Mouse (Mus musculus) forebrain, embryonic 12.5 days (tissue): ENCODE measurements around the gene Irak2. TPM values are rescaled to one million over a fixed set of nuclear protein-coding genes. Genes with fewer than 3 reads are reported as not detected.
"Not testable (repeated sequence)": the region's sequence is repeated elsewhere in the genome, so short reads cannot be mapped to it uniquely, and the experiment has no call there.

Experiments
- ATAC-seq: fragments of 200-750 bp; cut with Nextera tagmentation; 2 replicates; pipeline ENCODE4 v1.8.0; 2017; ENCODE audit warnings: moderate TSS enrichment; ENCODE audit not compliant: low FRiP score
- H3K27ac ChIP-seq: fragments of 300-500 bp; sonication (generic); 2 replicates; pipeline ENCODE4 v1.5.1; 2016; ENCODE audit warnings: mild to moderate bottlenecking
- H3K27me3 ChIP-seq: fragments of 300-500 bp; sonication (generic); 2 replicates; pipeline ENCODE4 v1.6.1; 2016; ENCODE audit warnings: mild to moderate bottlenecking
- H3K36me3 ChIP-seq: fragments of 300-500 bp; sonication (generic); replicated peaks from 2 replicates; pipeline ENCODE4 v1.6.1; 2016; ENCODE audit warnings: mild to moderate bottlenecking
- H3K4me1 ChIP-seq: fragments of 300-500 bp; sonication (generic); 2 replicates; pipeline ENCODE4 v1.6.1; 2016
- H3K4me2 ChIP-seq: fragments of 300-500 bp; sonication (generic); 2 replicates; pipeline ENCODE4 v1.6.1; 2016; ENCODE audit warnings: mild to moderate bottlenecking, moderate library complexity
- H3K4me3 ChIP-seq: fragments of 300-500 bp; sonication (generic); replicated peaks from 2 replicates; pipeline ENCODE4 v1.5.1; 2016; ENCODE audit warnings: mild to moderate bottlenecking
- H3K9ac ChIP-seq: fragments of 300-500 bp; sonication (generic); 2 replicates; pipeline ENCODE4 v1.6.1; 2016; ENCODE audit warnings: mild to moderate bottlenecking
- H3K9me3 ChIP-seq: fragments of 300-500 bp; sonication (generic); 2 replicates; pipeline ENCODE4 v1.6.1; 2016
- WGBS: fragments of 180-500 bp; shearing (Covaris S2); methylation state at CpG from one replicate; pipeline ENCODE4 v1.1.7; 2016; 5-methylcytosine and 5-hydroxymethylcytosine counted together
- polyA plus RNA-seq: library from polyadenylated mRNA; unstranded; fragments of >200 nt; fragmentation: Nextera tagmentation; extraction: Ambion mirVana; gene quantifications from 2 replicates; pipeline ENCODE4 v1.2.1, GENCODE M21; 2016

Gene Irak2
- polyA plus RNA-seq, 1 experiment from 2014 or later = 1.6 TPM

- Histone ChIP-seq H3K4me2 (no peak overlapping the region), H3K27me3 (no peaks in the 10 kb centered on the region), H3K4me3 (no peak overlapping the region), H3K9ac (no peak overlapping the region), H3K4me1 (peaks cover 36% of the 10 kb centered on the region), H3K9me3 (no peaks in the 10 kb centered on the region), H3K27ac (no peak overlapping the region), H3K36me3 (peaks cover 4% of the 10 kb centered on the region)
- ATAC-seq = no peak
- 83% methylated on average over 1 of the region's 1 CpGs for WGBS
These were observed 56.9 kb downstream of the Irak2 start for GRCm38 (mm10) chr6:113695203-113695602.

GRCm38 (mm10) chr6:113695766-113696355 is 57.6 kb downstream of the Irak2 start:
- H3K9ac ChIP-seq = peak overlapping the region; percentile 29; the same call in 1 of the 2 replicates
- peak overlapping the region; percentile 85; the same call in 1 of the 2 replicates for H3K4me3 ChIP-seq
- no peak overlapping the region for H3K27ac ChIP-seq
- peaks cover 7% of the 10 kb centered on the region for H3K36me3 ChIP-seq
- H3K4me1 ChIP-seq = peaks cover 30% of the 10 kb centered on the region
- H3K9me3 ChIP-seq = no peaks in the 10 kb centered on the region
- WGBS = 89% methylated on average over 4 of the region's 4 CpGs
- peak overlapping the region; percentile 86 for H3K4me2 ChIP-seq
- ATAC-seq = no peak
- no peaks in the 10 kb centered on the region for H3K27me3 ChIP-seq

GRCm38 (mm10) chr6:113696582-113697221 is 58.4 kb downstream of the Irak2 start, which contains the start of gene Tatdn2:
Gene Tatdn2, plus strand, starts transcription at chr6:113697050.
- Histone ChIP-seq H3K4me1 (peaks cover 28% of the 10 kb centered on the region), H3K9me3 (no peaks in the 10 kb centered on the region), H3K27me3 (no peaks in the 10 kb centered on the region), H3K36me3 (peaks cover 15% of the 10 kb centered on the region), H3K9ac (peak within 1 kb of the TSS; percentile 73), H3K27ac (peak within 1 kb of the TSS; percentile 88), H3K4me3 (peak within 1 kb of the TSS; percentile 85), H3K4me2 (peak within 1 kb of the TSS; percentile 86)
- peak; percentile 99 for ATAC-seq
- under 1% methylated on average over 58 of the region's 58 CpGs for WGBS

GRCm38 (mm10) chr6:113697222-113698205 is 59.2 kb downstream of the Irak2 start:
- H3K27ac ChIP-seq = peak overlapping the region; percentile 88
- no peaks in the 10 kb centered on the region for H3K9me3 ChIP-seq
- peak overlapping the region; percentile 73 for H3K9ac ChIP-seq
- H3K27me3 ChIP-seq = no peaks in the 10 kb centered on the region
- WGBS = under 1% methylated on average over 74 of the region's 113 CpGs
- H3K4me2 ChIP-seq = peak overlapping the region; percentile 86
- H3K4me1 ChIP-seq = peaks cover 28% of the 10 kb centered on the region
- H3K36me3 ChIP-seq = peaks cover 23% of the 10 kb centered on the region
- ATAC-seq = peak; percentile 79
- peak overlapping the region; percentile 85 for H3K4me3 ChIP-seq

GRCm38 (mm10) chr6:113712718-113713117 is 74.5 kb downstream of the Irak2 start:
- WGBS = 92% methylated on average over 3 of the region's 3 CpGs
- Histone ChIP-seq H3K4me1 (no peaks in the 10 kb centered on the region), H3K27me3 (no peaks in the 10 kb centered on the region), H3K9ac (no peak overlapping the region), H3K4me3 (no peak overlapping the region), H3K27ac (no peak overlapping the region), H3K4me2 (no peak overlapping the region), H3K36me3 (peaks cover 96% of the 10 kb centered on the region), H3K9me3 (no peaks in the 10 kb centered on the region)
- no peak for ATAC-seq

- not testable (repeated sequence) for H3K9me3 ChIP-seq, H3K4me2 ChIP-seq, H3K9ac ChIP-seq, H3K27ac ChIP-seq, H3K27me3 ChIP-seq, H3K4me1 ChIP-seq, ATAC-seq, H3K4me3 ChIP-seq
- WGBS = 93% methylated on average over 5 of the region's 5 CpGs
- peaks cover 92% of the 10 kb centered on the region for H3K36me3 ChIP-seq
These were observed 75.1 kb downstream of the Irak2 start for GRCm38 (mm10) chr6:113713389-113713788.

- ATAC-seq = no peak
- Histone ChIP-seq H3K4me1 (no peaks in the 10 kb centered on the region), H3K9me3 (no peaks in the 10 kb centered on the region), H3K9ac (no peak overlapping the region), H3K4me2 (no peak overlapping the region), H3K4me3 (no peak overlapping the region), H3K27ac (no peak overlapping the region), H3K27me3 (no peaks in the 10 kb centered on the region), H3K36me3 (peaks cover 93% of the 10 kb centered on the region)
- WGBS = 93% methylated on average over 2 of the region's 2 CpGs
These were observed 76.0 kb downstream of the Irak2 start for GRCm38 (mm10) chr6:113714276-113714675.

- H3K9me3 ChIP-seq = no peaks in the 10 kb centered on the region
- H3K27me3 ChIP-seq = no peaks in the 10 kb centered on the region
- no peaks in the 10 kb centered on the region for H3K4me1 ChIP-seq
- peaks cover 93% of the 10 kb centered on the region for H3K36me3 ChIP-seq
- H3K27ac ChIP-seq = no peak overlapping the region
- ATAC-seq = no peak
- H3K9ac ChIP-seq = no peak overlapping the region
- 84% methylated on average over 1 of the region's 1 CpGs for WGBS
- no peak overlapping the region for H3K4me3 ChIP-seq
- no peak overlapping the region for H3K4me2 ChIP-seq
These were observed 76.5 kb downstream of the Irak2 start for GRCm38 (mm10) chr6:113714797-113715196.

- 91% methylated on average over 3 of the region's 3 CpGs for WGBS
- no peak for ATAC-seq
- Histone ChIP-seq H3K9me3 (no peaks in the 10 kb centered on the region), H3K36me3 (peaks cover 75% of the 10 kb centered on the region), H3K27me3 (no peaks in the 10 kb centered on the region), H3K4me2 (no peak overlapping the region), H3K4me3 (no peak overlapping the region), H3K9ac (no peak overlapping the region), H3K4me1 (no peaks in the 10 kb centered on the region), H3K27ac (no peak overlapping the region)
These were observed 79.3 kb downstream of the Irak2 start for GRCm38 (mm10) chr6:113717541-113717940.

- Histone ChIP-seq H3K9me3 (no peaks in the 10 kb centered on the region), H3K27me3 (no peaks in the 10 kb centered on the region), H3K36me3 (peaks cover 60% of the 10 kb centered on the region), H3K4me3 (no peak within 1 kb of the TSS), H3K27ac (no peak within 1 kb of the TSS), H3K9ac (no peak within 1 kb of the TSS), H3K4me1 (no peaks in the 10 kb centered on the region), H3K4me2 (no peak within 1 kb of the TSS)
- no peak for ATAC-seq
- 95% methylated on average over 3 of the region's 3 CpGs for WGBS
These were observed 81.6 kb downstream of the Irak2 start, which contains the start of gene Ghrl for GRCm38 (mm10) chr6:113719878-113720277. Gene Ghrl, minus strand, starts transcription at chr6:113719880.

GRCm38 (mm10) chr6:113721061-113721460 is 82.8 kb downstream of the Irak2 start:
- WGBS = 94% methylated on average over 4 of the region's 4 CpGs
- Histone ChIP-seq H3K36me3 (peaks cover 54% of the 10 kb centered on the region), H3K9ac (no peak overlapping the region), H3K4me1 (no peaks in the 10 kb centered on the region), H3K9me3 (no peaks in the 10 kb centered on the region), H3K4me3 (no peak overlapping the region), H3K4me2 (no peak overlapping the region), H3K27me3 (no peaks in the 10 kb centered on the region), H3K27ac (no peak overlapping the region)
- ATAC-seq = no peak

- no peak overlapping the region for H3K4me3 ChIP-seq
- no peak overlapping the region for H3K27ac ChIP-seq
- H3K9ac ChIP-seq = no peak overlapping the region
- no peaks in the 10 kb centered on the region for H3K27me3 ChIP-seq
- no peaks in the 10 kb centered on the region for H3K4me1 ChIP-seq
- no peaks in the 10 kb centered on the region for H3K9me3 ChIP-seq
- peaks cover 82% of the 10 kb centered on the region for H3K36me3 ChIP-seq
- no peak for ATAC-seq
- no peak overlapping the region for H3K4me2 ChIP-seq
- 91% methylated on average over 7 of the region's 7 CpGs for WGBS
These were observed 89.9 kb downstream of the Irak2 start for GRCm38 (mm10) chr6:113728181-113728580.
